Mouse (Mus musculus) gastrocnemius, postnatal 10 days (tissue): Measurements from ENCODE around the gene Gm765. TPM values are rescaled to one million over a fixed set of nuclear protein-coding genes. Genes with fewer than 3 reads are reported as not detected.

Source experiments
- DNase-seq: peaks from one replicate; pipeline ENCODE4 v3.0.0; 2021; ENCODE audit warnings: mixed read lengths
- total RNA-seq, 2 experiments: library from RNA; stranded (reverse); gene quantifications; 2 replicates each; pipeline ENCODE4 v1.2.3; 2021

Gm765 gene
- total RNA-seq, 2 experiments from 2014 or later = 0.12 to 0.27 TPM

GRCm38 (mm10) chr6:98212225-98212624 lies 130.3 kb downstream of the Gm765 start:
- DNase-seq = no peak

GRCm38 (mm10) chr6:98210237-98210636 lies 132.3 kb downstream of the Gm765 start:
- DNase-seq = no peak

GRCm38 (mm10) chr6:98208051-98208450 lies 134.5 kb downstream of the Gm765 start:
- no peak for DNase-seq

- DNase-seq = no peak
Measured at GRCm38 (mm10) chr6:98198706-98199105, 143.8 kb downstream of the Gm765 start.

- no peak for DNase-seq
Measured at GRCm38 (mm10) chr6:98190745-98191442, 151.7 kb downstream of the Gm765 start.
